Mouse (Mus musculus) erythroblast, embryonic 14.5 days (primary cell): ENCODE measurements around the gene Nell2.

ENCODE experiments used
- GATA1 ChIP-seq: IDR thresholded peaks from 2 replicates; pipeline ENCODE4 v1.6.1; 2012; ENCODE audit warnings: low read length, inconsistent platforms, mixed read lengths
- TAL1 ChIP-seq: IDR thresholded peaks from 3 replicates; pipeline ENCODE4 v1.6.1; 2012; ENCODE audit warnings: low read length, inconsistent platforms, mixed read lengths

DNA sequence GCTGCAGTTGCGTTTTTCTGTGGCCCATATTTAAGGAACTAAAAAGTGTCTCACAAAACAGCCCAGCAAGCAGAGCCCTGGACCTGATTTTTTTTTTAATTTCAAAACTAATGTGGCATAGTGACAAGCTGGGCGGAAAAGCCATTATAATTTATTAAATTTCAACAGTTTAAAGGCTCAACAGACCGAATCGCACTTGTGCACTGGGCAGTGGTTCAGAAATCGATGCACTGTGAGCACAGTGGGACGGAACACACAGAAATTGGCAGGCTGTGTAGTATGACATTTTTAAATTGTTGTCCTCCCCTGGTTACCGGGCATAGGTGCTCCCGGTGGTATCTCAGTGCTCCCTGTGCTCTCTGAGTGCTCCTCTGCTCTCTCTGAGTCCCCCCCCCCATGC lies 33.2 kb downstream of the Nell2 start:
- TF ChIP-seq GATA1 (no peak), TAL1 (no peak)
